In genomic region chr10:78043406-78043836, GRCm38 (mm10) we compare ENCODE assay signal across 8 mouse cellular contexts. TPM values are rescaled to one million over a fixed set of nuclear protein-coding genes. Genes with fewer than 3 reads are reported as not detected.
DNase-seq lines count a peak whose midpoint lies in the region; ATAC-seq and TF ChIP-seq lines count a peak whose summit lies in the region.

TSS of gene Aire (minus strand) at chr10:78043610.

- TF ChIP-seq CTCF in cortical plate, adult 2 months (IDR thresholded peaks at IDR 0.05; ENCODE audit: extremely low read depth, insufficient read depth, low read length) = peak; percentile 56

- no peaks in the 10 kb centered on the region for H3K36me3 ChIP-seq in intestine, embryonic 16.5 days (ENCODE audit: control insufficient read depth, insufficient read depth, low read length)
- H3K36me3 ChIP-seq in limb, embryonic 13.5 days = no peaks in the 10 kb centered on the region
- no peaks in the 10 kb centered on the region for H3K36me3 ChIP-seq in midbrain, embryonic 13.5 days

- H3K4me2 ChIP-seq in intestine, embryonic 16.5 days (ENCODE audit: low read depth, low read length) = peak within 1 kb of the TSS; percentile 51
- H3K4me2 ChIP-seq in limb, embryonic 13.5 days (replicated peaks) = peak within 1 kb of the TSS; percentile 57
- peak within 1 kb of the TSS; percentile 55 for H3K4me2 ChIP-seq in midbrain, embryonic 13.5 days (replicated peaks)

- H3K9me3 ChIP-seq in intestine, embryonic 16.5 days (ENCODE audit: control insufficient read depth, low read length) = no peaks in the 10 kb centered on the region
- no peaks in the 10 kb centered on the region for H3K9me3 ChIP-seq in limb, embryonic 13.5 days
- no peaks in the 10 kb centered on the region for H3K9me3 ChIP-seq in midbrain, embryonic 13.5 days

- TF ChIP-seq POLR2A in cortical plate, adult 2 months (IDR thresholded peaks at IDR 0.05; ENCODE audit: extremely low read depth, insufficient read depth, low read length) = no peak

- peak within 1 kb of the TSS; percentile 60 for H3K9ac ChIP-seq in intestine, embryonic 16.5 days (ENCODE audit: low read depth, low read length)
- no peak within 1 kb of the TSS for H3K9ac ChIP-seq in limb, embryonic 13.5 days
- H3K9ac ChIP-seq in midbrain, embryonic 13.5 days (replicated peaks) = no peak within 1 kb of the TSS; the same call in 1 of the 2 replicates

- 2% methylated on average over 27 of the region's 27 CpGs for WGBS in intestine, embryonic 16.5 days
- 2% methylated on average over 27 of the region's 27 CpGs for WGBS in limb, embryonic 13.5 days
- WGBS in midbrain, embryonic 13.5 days = 1% methylated on average over 27 of the region's 27 CpGs

- peak; percentile 70 for DNase-seq in ovary, postnatal 36 days (ENCODE audit: low spot score)
- DNase-seq in ovary, postnatal 10 days (ENCODE audit: low spot score) = no peak
- DNase-seq in gastrocnemius, postnatal 25 days = peak; percentile 31
- peak; percentile 65 to 77 for DNase-seq in spleen, postnatal 36 days (ENCODE audit: low spot score in 2 of 2)

- no peaks in the 10 kb centered on the region for H3K4me1 ChIP-seq in cortical plate, adult 2 months (ENCODE audit: control insufficient read depth, insufficient read depth, low read length)
- peaks cover 3% of the 10 kb centered on the region; the same call in 1 of the 2 replicates for H3K4me1 ChIP-seq in intestine, embryonic 16.5 days (ENCODE audit: control insufficient read depth, insufficient read depth, low read length)
- peaks cover 16% of the 10 kb centered on the region for H3K4me1 ChIP-seq in limb, embryonic 13.5 days
- H3K4me1 ChIP-seq in midbrain, embryonic 13.5 days (replicated peaks) = peaks cover 7% of the 10 kb centered on the region; the same call in 1 of the 2 replicates

- no peak within 1 kb of the TSS for H3K4me3 ChIP-seq in cortical plate, adult 2 months (ENCODE audit: insufficient read depth, low read length)
- H3K4me3 ChIP-seq in intestine, embryonic 16.5 days (ENCODE audit: low read length) = peak within 1 kb of the TSS; percentile 23
- H3K4me3 ChIP-seq in limb, embryonic 13.5 days = peak within 1 kb of the TSS; percentile 24
- peak within 1 kb of the TSS; percentile 24 for H3K4me3 ChIP-seq in midbrain, embryonic 13.5 days (replicated peaks)

- peak; percentile 86 for ATAC-seq in intestine, embryonic 16.5 days
- ATAC-seq in limb, embryonic 13.5 days (ENCODE audit: low FRiP score, low read depth) = 0 out of 2 replicates have a peak, but pooled peaks have one; percentile 45
- ATAC-seq in midbrain, embryonic 13.5 days = peak; percentile 81

- H3K27ac ChIP-seq in cortical plate, adult 2 months (ENCODE audit: insufficient read depth, low read length) = no peak within 1 kb of the TSS
- no peak within 1 kb of the TSS for H3K27ac ChIP-seq in intestine, embryonic 16.5 days (ENCODE audit: low read length)
- no peak within 1 kb of the TSS for H3K27ac ChIP-seq in limb, embryonic 13.5 days
- no peak within 1 kb of the TSS for H3K27ac ChIP-seq in midbrain, embryonic 13.5 days

- H3K27me3 ChIP-seq in intestine, embryonic 16.5 days (replicated peaks; ENCODE audit: control insufficient read depth, insufficient read depth, low read length) = no peaks in the 10 kb centered on the region
- peaks cover 11% of the 10 kb centered on the region; the same call in 1 of the 2 replicates for H3K27me3 ChIP-seq in limb, embryonic 13.5 days
- no peaks in the 10 kb centered on the region for H3K27me3 ChIP-seq in midbrain, embryonic 13.5 days

RNA-seq across cellular contexts. Expression of gene Aire, which starts in this region (rescaled TPM):
- polyA plus RNA-seq in cortical plate, adult 2 months (2012; rRNA removed) = 0.32 and 0.65 TPM in 2 replicates
- total RNA-seq in gastrocnemius, postnatal 25 days (2021) = not detected
- polyA plus RNA-seq in intestine, embryonic 16.5 days (2015; fragmentation: Nextera tagmentation; extraction: Ambion mirVana) = 0.16 and 0.20 TPM in 2 replicates
- 0.99 and 1.0 TPM in 2 replicates for polyA plus RNA-seq in limb, embryonic 13.5 days (2015; fragmentation: Nextera tagmentation; extraction: Ambion mirVana)
- polyA plus RNA-seq in midbrain, embryonic 13.5 days (2015; fragmentation: Nextera tagmentation; extraction: Ambion mirVana) = 0.10 and 0.24 TPM in 2 replicates

Comparison
In these comparisons a context has a peak if more than half of its experiments do, and no peak if none do; other contexts are left out.
1. Peak in DNase-seq in gastrocnemius, postnatal 25 days; RNA of the gene not detected or under 1 TPM.
2. Peak in ATAC-seq, H3K4me3 ChIP-seq, H3K9ac ChIP-seq and H3K4me2 ChIP-seq in intestine, embryonic 16.5 days; RNA of the gene not detected or under 1 TPM.
3. Peak in ATAC-seq, H3K4me3 ChIP-seq and H3K4me2 ChIP-seq in midbrain, embryonic 13.5 days; RNA of the gene not detected or under 1 TPM.